Mouse (Mus musculus) hindbrain, postnatal 0 days (tissue): Measurements from ENCODE around the gene Olfr828. TPM values are rescaled to one million over a fixed set of nuclear protein-coding genes. Genes with fewer than 3 reads are reported as not detected.

Experiments used
- ATAC-seq: fragments of 200-750 bp; cut with Nextera tagmentation; 2 replicates; pipeline ENCODE4 v1.8.0; 2017; ENCODE audit warnings: mild to moderate bottlenecking, moderate TSS enrichment, moderate library complexity
- DNase-seq: peaks from one replicate; pipeline ENCODE4 v3.0.0-alpha.2; 2015; ENCODE audit warnings: low spot score
- H3K27ac ChIP-seq: fragments of 300-500 bp; sonication (generic); 2 replicates; pipeline ENCODE4 v1.5.1; 2014; ENCODE audit warnings: mild to moderate bottlenecking
- H3K27me3 ChIP-seq: fragments of 300-500 bp; sonication (generic); 2 replicates; pipeline ENCODE4 v1.6.1; 2014; ENCODE audit warnings: low read length, mixed read lengths; ENCODE audit not compliant: insufficient read depth
- H3K36me3 ChIP-seq: fragments of 300-500 bp; sonication (generic); 2 replicates; pipeline ENCODE4 v1.6.1; 2014; ENCODE audit warnings: low read length, mixed read lengths; ENCODE audit not compliant: insufficient read depth
- H3K4me1 ChIP-seq: fragments of 300-500 bp; sonication (generic); 2 replicates; pipeline ENCODE4 v1.6.1; 2014; ENCODE audit warnings: antibody characterized with exemption, low read length, mixed read lengths; ENCODE audit not compliant: insufficient read depth
- H3K4me2 ChIP-seq: fragments of 300-500 bp; sonication (generic); 2 replicates; pipeline ENCODE4 v1.6.1; 2014; ENCODE audit warnings: low read depth, mild to moderate bottlenecking, low read length, moderate library complexity, mixed read lengths
- H3K4me3 ChIP-seq: fragments of 300-500 bp; sonication (generic); 2 replicates; pipeline ENCODE4 v1.5.1; 2014; ENCODE audit warnings: low read length
- H3K9ac ChIP-seq: fragments of 300-500 bp; sonication (generic); replicated peaks from 2 replicates; pipeline ENCODE4 v1.6.1; 2014; ENCODE audit warnings: mild to moderate bottlenecking, low read length, moderate library complexity, mixed read lengths
- H3K9me3 ChIP-seq: fragments of 300-500 bp; sonication (generic); 2 replicates; pipeline ENCODE4 v1.6.1; 2016; ENCODE audit warnings: low read length, mixed read lengths
- CTCF ChIP-seq: IDR thresholded peaks from 2 replicates; pipeline ENCODE4 v1.5.1; 2016; ENCODE audit warnings: antibody characterized with exemption, control low read depth, low read depth
- WGBS: fragments of 180-500 bp; shearing (Covaris S2); extraction: QIAGEN DNeasy Blood & Tissue Kit; methylation state at CpG from one replicate; pipeline ENCODE4 v1.1.7; 2014; 5-methylcytosine and 5-hydroxymethylcytosine counted together
- polyA plus RNA-seq: library from polyadenylated mRNA; unstranded; fragments of >200 nt; fragmentation: Nextera tagmentation; extraction: Ambion mirVana; gene quantifications from 2 replicates; pipeline ENCODE4 v1.2.1, GENCODE M21; 2015
- total RNA-seq: library from RNA; depleted of rRNA; stranded (reverse); fragments of >200 nt; gene quantifications from 2 replicates; pipeline ENCODE4 v1.2.3, GENCODE M21; 2014; rRNA removed

The Olfr828 gene
- total RNA-seq (not detected in 2 replicates), polyA plus RNA-seq (not detected in 2 replicates)

DNA sequence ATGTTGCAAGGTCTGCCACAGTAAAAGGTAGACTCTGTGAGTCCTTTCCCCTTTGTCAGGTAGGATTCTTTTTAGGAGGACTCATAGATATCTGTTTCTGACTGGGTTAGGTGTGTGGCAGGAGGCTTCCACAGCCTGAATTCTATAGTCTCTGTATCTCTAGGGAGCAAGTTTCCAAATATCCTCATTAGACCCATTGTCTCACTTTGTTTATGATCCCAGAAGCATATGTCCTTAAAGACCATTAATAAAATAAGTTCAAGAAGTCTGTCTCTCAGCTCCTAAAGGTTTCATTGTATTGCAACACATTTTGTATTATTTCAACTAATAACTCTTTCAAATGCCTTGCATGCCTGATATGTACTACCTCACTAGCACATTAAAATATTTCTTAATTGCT lies at the start of gene Olfr828:
TSS of gene Olfr828 (minus strand) at position 101 of the 400 bp plus-strand sequence.
- no peaks in the 10 kb centered on the region for H3K4me1 ChIP-seq
- H3K27ac ChIP-seq, result no peak within 1 kb of the TSS
- no peak within 1 kb of the TSS for H3K9ac ChIP-seq
- H3K4me3 ChIP-seq, result no peak within 1 kb of the TSS
- DNase-seq, result no peak
- no peaks in the 10 kb centered on the region for H3K36me3 ChIP-seq
- H3K4me2 ChIP-seq, result no peak within 1 kb of the TSS
- no peak for ATAC-seq
- H3K9me3 ChIP-seq, result no peaks in the 10 kb centered on the region
- no peak for TF ChIP-seq CTCF
- no peaks in the 10 kb centered on the region for H3K27me3 ChIP-seq

DNA sequence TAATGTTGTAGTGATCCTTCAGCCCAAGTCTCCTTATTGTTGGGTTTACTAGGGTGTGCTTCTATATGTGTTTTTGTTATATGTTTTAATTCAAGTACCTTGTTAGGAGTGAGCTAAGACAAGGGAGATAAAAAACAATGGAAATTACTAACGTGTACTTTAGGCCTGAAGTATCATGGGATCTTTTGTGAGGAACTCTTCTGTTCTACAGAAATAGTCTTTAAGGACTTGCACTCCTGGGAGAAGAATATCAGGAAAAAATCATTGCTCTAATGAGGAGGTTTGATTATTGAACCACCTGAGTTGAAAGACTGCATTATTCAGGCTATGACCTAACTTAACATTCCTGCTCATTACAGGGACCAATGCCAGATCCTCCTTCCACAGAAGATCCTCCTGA lies 35.3 kb upstream of the Olfr828 start, which contains the start of gene Olfr829:
TSS of gene Olfr829 (plus strand) at position 301 of the 400 bp plus-strand sequence.
- no peak for ATAC-seq
- no peak within 1 kb of the TSS for H3K4me3 ChIP-seq
- no peaks in the 10 kb centered on the region for H3K4me1 ChIP-seq
- DNase-seq, result no peak
- H3K27me3 ChIP-seq, result no peaks in the 10 kb centered on the region
- no peak within 1 kb of the TSS for H3K27ac ChIP-seq
- no peak within 1 kb of the TSS for H3K4me2 ChIP-seq
- H3K9me3 ChIP-seq, result no peaks in the 10 kb centered on the region
- TF ChIP-seq CTCF, result no peak
- no peaks in the 10 kb centered on the region for H3K36me3 ChIP-seq
- WGBS, result 52% methylated on average over 1 of the region's 1 CpGs
- H3K9ac ChIP-seq, result no peak within 1 kb of the TSS

DNA sequence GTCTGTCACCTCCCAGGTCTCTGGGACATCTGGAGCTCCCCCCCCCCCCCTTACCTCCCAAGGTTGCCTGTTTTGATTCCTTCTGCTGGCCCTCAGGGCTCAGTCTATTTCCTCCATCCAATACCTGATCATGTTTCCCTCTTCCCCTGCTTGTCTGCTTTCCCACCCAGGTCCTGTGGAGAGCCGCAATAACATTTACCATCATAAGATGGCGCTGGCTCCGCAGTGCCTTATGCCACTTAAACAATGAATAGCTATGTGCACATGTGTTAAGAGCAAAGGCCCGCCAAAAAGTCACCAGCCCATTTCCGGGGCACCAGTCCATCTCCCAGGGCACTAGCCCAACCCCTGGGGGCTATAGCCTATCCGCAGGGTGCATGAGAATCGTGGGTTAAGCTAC lies 34.0 kb downstream of the Olfr828 start:
- no peaks in the 10 kb centered on the region for H3K4me1 ChIP-seq
- no peak overlapping the region for H3K4me3 ChIP-seq
- no peak overlapping the region for H3K27ac ChIP-seq
- H3K27me3 ChIP-seq, result no peaks in the 10 kb centered on the region
- no peak overlapping the region for H3K9ac ChIP-seq
- H3K36me3 ChIP-seq, result no peaks in the 10 kb centered on the region
- H3K4me2 ChIP-seq, result no peak overlapping the region
- no peak for ATAC-seq
- H3K9me3 ChIP-seq, result no peaks in the 10 kb centered on the region
- DNase-seq, result no peak
- WGBS, result 62% methylated on average over 7 of the region's 7 CpGs
- no peak for TF ChIP-seq CTCF

DNA sequence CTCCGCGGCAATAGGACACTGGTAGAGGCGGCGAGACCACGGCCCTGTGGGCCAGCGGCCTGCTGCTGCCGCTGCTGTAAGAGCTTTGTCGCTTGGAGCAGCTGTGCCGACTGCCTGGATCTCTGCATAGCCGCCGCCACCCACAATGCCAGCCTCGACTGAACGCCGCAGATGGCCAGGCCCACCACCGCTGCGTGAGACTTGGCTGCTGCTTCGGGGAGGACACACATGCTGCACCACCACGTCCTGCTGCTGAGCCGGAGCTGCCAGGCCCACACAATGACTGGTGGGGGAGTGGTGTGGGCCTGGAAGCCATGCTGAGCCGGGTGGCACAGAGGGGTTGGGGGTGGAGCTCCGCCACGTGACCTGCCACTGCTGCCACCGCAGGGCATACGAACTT lies 39.9 kb downstream of the Olfr828 start:
- ATAC-seq, result peak; percentile 89
- Histone ChIP-seq H3K9ac (no peak overlapping the region), H3K27ac (no peak overlapping the region), H3K36me3 (no peaks in the 10 kb centered on the region), H3K4me3 (no peak overlapping the region), H3K4me1 (no peaks in the 10 kb centered on the region), H3K9me3 (no peaks in the 10 kb centered on the region), H3K27me3 (no peaks in the 10 kb centered on the region), H3K4me2 (peak overlapping the region; percentile 21; the same call in 1 of the 2 replicates)
- TF ChIP-seq CTCF, result no peak
- 60% methylated on average over 24 of the region's 24 CpGs for WGBS
- DNase-seq, result peak; percentile 39

DNA sequence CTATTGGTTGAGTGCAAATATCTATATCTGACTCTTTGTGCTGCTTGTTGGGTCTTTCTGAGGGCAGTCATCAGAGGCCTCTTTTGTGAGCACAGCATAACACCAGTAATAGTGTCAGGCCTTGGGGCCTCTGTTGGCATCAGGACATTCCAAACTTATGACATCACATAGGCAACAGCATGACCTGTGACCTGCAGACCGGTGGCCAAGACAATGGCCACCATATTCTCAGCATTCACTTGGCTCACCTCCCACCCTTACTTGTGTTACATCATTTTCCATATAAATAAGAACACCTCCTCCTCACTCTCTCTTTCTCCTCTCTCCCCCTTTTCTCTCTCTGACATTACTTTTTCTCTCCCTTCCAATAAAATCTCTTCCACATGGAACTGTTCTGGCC lies 40.3 kb downstream of the Olfr828 start:
- no peak overlapping the region for H3K9ac ChIP-seq
- H3K27ac ChIP-seq, result no peak overlapping the region
- H3K4me3 ChIP-seq, result no peak overlapping the region
- TF ChIP-seq CTCF, result no peak
- no peaks in the 10 kb centered on the region for H3K9me3 ChIP-seq
- DNase-seq (peak; percentile 3), ATAC-seq (no peak)
- no peaks in the 10 kb centered on the region for H3K4me1 ChIP-seq
- H3K27me3 ChIP-seq, result no peaks in the 10 kb centered on the region
- H3K36me3 ChIP-seq, result no peaks in the 10 kb centered on the region
- 50% methylated on average over 1 of the region's 1 CpGs for WGBS
- H3K4me2 ChIP-seq, result no peak overlapping the region

Other genes with a start within 250 kb of the Olfr828 start
- gene Muc16, start 145.0 kb downstream of the Olfr828 start, total RNA-seq, result under 0.01 TPM in 1 of 2 replicates, not detected in the other
- not detected in 2 replicates for gene Muc16, start 145.0 kb downstream of the Olfr828 start, polyA plus RNA-seq
- not detected in 2 replicates for gene Olfr24, start 55.5 kb downstream of the Olfr828 start, total RNA-seq
- not detected in 2 replicates for gene Olfr24, start 55.5 kb downstream of the Olfr828 start, polyA plus RNA-seq
- gene Olfr829, start 35.4 kb upstream of the Olfr828 start, total RNA-seq, result not detected in 2 replicates
- gene Olfr829, start 35.4 kb upstream of the Olfr828 start, polyA plus RNA-seq, result not detected in 2 replicates
- gene Olfr830, start 55.2 kb upstream of the Olfr828 start, total RNA-seq, result not detected in 2 replicates
- gene Olfr830, start 55.2 kb upstream of the Olfr828 start, polyA plus RNA-seq, result not detected in 2 replicates
- gene Olfr832, start 117.6 kb upstream of the Olfr828 start, total RNA-seq, result not detected in 2 replicates
- not detected in 2 replicates for gene Olfr832, start 117.6 kb upstream of the Olfr828 start, polyA plus RNA-seq
- not detected in 2 replicates for gene Olfr834, start 168.5 kb upstream of the Olfr828 start, total RNA-seq
- gene Olfr834, start 168.5 kb upstream of the Olfr828 start, polyA plus RNA-seq, result not detected in 2 replicates
- not detected in 2 replicates for gene Olfr835, start 213.2 kb upstream of the Olfr828 start, total RNA-seq
- gene Olfr835, start 213.2 kb upstream of the Olfr828 start, polyA plus RNA-seq, result not detected in 2 replicates